Comparison of ENCODE assay signal across 8 mouse cellular contexts in genomic region chr1:78511621-78512160, GRCm38 (mm10). TPM values are rescaled to one million over a fixed set of nuclear protein-coding genes. Genes with fewer than 3 reads are reported as not detected.
A peak's percentile ranks its signal among the peaks of the same experiment; 100 is the strongest.
DNase-seq lines count a peak whose midpoint lies in the region; ATAC-seq and TF ChIP-seq lines count a peak whose summit lies in the region.

Gene BC035947, minus strand, starts transcription at chr1:78512158.

- peak; percentile 20; the same call in 1 of the 2 replicates for ATAC-seq in forebrain, embryonic 16.5 days
- peak; percentile 86 for ATAC-seq in kidney, embryonic 14.5 days (ENCODE audit: low FRiP score, low TSS enrichment)

- peak; percentile 13 for DNase-seq in thymus, postnatal 4 days
- no peak for DNase-seq in thymus, postnatal 25 days
- peak; percentile 22 for DNase-seq in lung, postnatal 14 days
- no peak for DNase-seq in left cerebral cortex, postnatal 25 days (ENCODE audit: low spot score in 2 of 2)
- DNase-seq in gastrocnemius, postnatal 25 days, result no peak

- no peaks in the 10 kb centered on the region for H3K27me3 ChIP-seq in forebrain, embryonic 16.5 days (replicated peaks; ENCODE audit: control insufficient read depth, insufficient read depth, low read length)
- H3K27me3 ChIP-seq in kidney, embryonic 14.5 days (ENCODE audit: control insufficient read depth, insufficient read depth, low read length), result no peaks in the 10 kb centered on the region
- H3K27me3 ChIP-seq in small intestine, adult 2 months (ENCODE audit: control insufficient read depth, insufficient read depth, low read length), result no peaks in the 10 kb centered on the region

- H3K27ac ChIP-seq in forebrain, embryonic 16.5 days (ENCODE audit: low read length), result no peak within 1 kb of the TSS
- H3K27ac ChIP-seq in kidney, embryonic 14.5 days (ENCODE audit: low read depth, low read length), result no peak within 1 kb of the TSS
- H3K27ac ChIP-seq in small intestine, adult 2 months (ENCODE audit: insufficient read depth, low read depth, low read length), result no peak within 1 kb of the TSS

- no peak for TF ChIP-seq POLR2A in small intestine, adult 2 months (IDR thresholded peaks at IDR 0.05; ENCODE audit: low read depth, low read length)

- peaks cover 3% of the 10 kb centered on the region; the same call in 1 of the 2 replicates for H3K4me1 ChIP-seq in forebrain, embryonic 16.5 days (replicated peaks; ENCODE audit: control insufficient read depth, insufficient read depth, low read length)
- 0 out of 2 replicates have a peak, but pooled peaks cover 4% of the 10 kb centered on the region for H3K4me1 ChIP-seq in kidney, embryonic 14.5 days (ENCODE audit: control insufficient read depth, insufficient read depth, low read length)
- H3K4me1 ChIP-seq in small intestine, adult 2 months (ENCODE audit: control insufficient read depth, insufficient read depth, insufficient read length, low read length), result peaks cover 8% of the 10 kb centered on the region

- peak within 1 kb of the TSS; percentile 33 for H3K4me3 ChIP-seq in forebrain, embryonic 16.5 days (replicated peaks; ENCODE audit: low read length)
- peak within 1 kb of the TSS; percentile 24; the same call in 1 of the 2 replicates for H3K4me3 ChIP-seq in kidney, embryonic 14.5 days (ENCODE audit: low read length)
- peak within 1 kb of the TSS; percentile 23 for H3K4me3 ChIP-seq in small intestine, adult 2 months (ENCODE audit: low read depth, low read length)

- H3K36me3 ChIP-seq in forebrain, embryonic 16.5 days (ENCODE audit: control insufficient read depth, insufficient read depth), result no peaks in the 10 kb centered on the region
- no peaks in the 10 kb centered on the region for H3K36me3 ChIP-seq in kidney, embryonic 14.5 days (ENCODE audit: control insufficient read depth, insufficient read depth, low read length)
- H3K36me3 ChIP-seq in small intestine, adult 2 months (ENCODE audit: control insufficient read depth, insufficient read depth, low read length), result no peaks in the 10 kb centered on the region

- no peak for TF ChIP-seq CTCF in small intestine, adult 2 months (IDR thresholded peaks at IDR 0.05; ENCODE audit: extremely low read depth, insufficient read length, insufficient replicate concordance, low read depth, low read length)

- WGBS in forebrain, embryonic 16.5 days, result 4% methylated on average over 25 of the region's 25 CpGs
- WGBS in kidney, embryonic 14.5 days, result 4% methylated on average over 25 of the region's 25 CpGs
- WGBS in small intestine, adult 2 months, result 7% methylated on average over 25 of the region's 25 CpGs

- peak within 1 kb of the TSS; percentile 47 for H3K9ac ChIP-seq in forebrain, embryonic 16.5 days (replicated peaks; ENCODE audit: low read depth, low read length)
- no peak within 1 kb of the TSS for H3K9ac ChIP-seq in kidney, embryonic 14.5 days (ENCODE audit: low read depth, low read length)

- H3K4me2 ChIP-seq in forebrain, embryonic 16.5 days (ENCODE audit: low read length), result peak within 1 kb of the TSS; percentile 56
- H3K4me2 ChIP-seq in kidney, embryonic 14.5 days (replicated peaks; ENCODE audit: low read depth, low read length), result peak within 1 kb of the TSS; percentile 58

- intact Hi-C loops in left cerebral cortex, postnatal 25 days (cut with DNase I), result no loop called here

- no peaks in the 10 kb centered on the region for H3K9me3 ChIP-seq in forebrain, embryonic 16.5 days (ENCODE audit: control insufficient read depth, low read length)
- no peaks in the 10 kb centered on the region for H3K9me3 ChIP-seq in kidney, embryonic 14.5 days (ENCODE audit: control insufficient read depth, low read length)

RNA-seq across cellular contexts. Expression of gene BC035947, which starts in this region (rescaled TPM):
- polyA plus RNA-seq in forebrain, embryonic 16.5 days (2015; fragmentation: Nextera tagmentation; extraction: Ambion mirVana), result 0.27 and 0.46 TPM in 2 replicates
- 0.20 and 0.24 TPM in 2 replicates for polyA plus RNA-seq in kidney, embryonic 14.5 days (2014; fragmentation: Nextera tagmentation; extraction: Ambion mirVana)
- 0.03 and 2.1 TPM in 2 replicates for polyA plus RNA-seq in small intestine, adult 2 months (2012; rRNA removed)
- under 1 TPM; 0.21 to 0.71 TPM for total RNA-seq in left cerebral cortex, postnatal 25 days (2021)
- not detected for total RNA-seq in gastrocnemius, postnatal 25 days (2021)

Comparison
In these comparisons a context has a peak if more than half of its experiments do, and no peak if none do; other contexts are left out.
1. DNase-seq: peak in thymus, postnatal 4 days (single experiment) and lung, postnatal 14 days (single experiment); none in thymus, postnatal 25 days (single experiment), left cerebral cortex, postnatal 25 days (0 of 2) and gastrocnemius, postnatal 25 days (single experiment).
2. Peak in ATAC-seq, H3K4me3 ChIP-seq, H3K9ac ChIP-seq and H3K4me2 ChIP-seq in forebrain, embryonic 16.5 days; RNA of the gene not detected or under 1 TPM.
3. Peak in ATAC-seq, H3K4me3 ChIP-seq and H3K4me2 ChIP-seq in kidney, embryonic 14.5 days; RNA of the gene not detected or under 1 TPM.
4. Peak in every context shown above with its lines, with median percentiles within 50 percentile points of each other: H3K4me3 ChIP-seq.